Mouse (Mus musculus) E14TG2a.4 (cell line): ENCODE measurements around the gene Ttll11.

Source experiments
- CTCF ChIP-seq: conservative IDR thresholded peaks from 2 replicates; pipeline ENCODE4 v1.5.1; 2014; ENCODE audit warnings: low read length
- NANOG ChIP-seq: IDR thresholded peaks from 2 replicates; pipeline ENCODE4 v1.6.1; 2014; ENCODE audit warnings: borderline replicate concordance, low read length, mixed read lengths
- POU5F1 ChIP-seq: IDR thresholded peaks from 2 replicates; pipeline ENCODE4 v1.6.1; 2014; ENCODE audit warnings: low read length, borderline replicate concordance

- TF ChIP-seq CTCF (no peak), POU5F1 (no peak), NANOG (no peak)
Measured at GRCm38 (mm10) chr2:35900845-35901244, 78.9 kb downstream of the Ttll11 start.
